Mouse (Mus musculus) kidney, postnatal 0 days (tissue): ENCODE measurements around the gene Klhdc10. TPM values are rescaled to one million over a fixed set of nuclear protein-coding genes. Genes with fewer than 3 reads are reported as not detected.

ENCODE experiments used
- ATAC-seq: fragments of 200-750 bp; cut with Nextera tagmentation; replicated peaks from 2 replicates; pipeline ENCODE4 v1.8.0; 2017; ENCODE audit warnings: low read depth, moderate number of reproducible peaks, moderate TSS enrichment, moderate library complexity; ENCODE audit not compliant: low FRiP score
- DNase-seq: peaks from one replicate; pipeline ENCODE4 v3.0.0-alpha.2; 2016; ENCODE audit warnings: low spot score
- H3K27ac ChIP-seq: fragments of 300-500 bp; sonication (generic); 2 replicates; pipeline ENCODE4 v1.5.1; 2014; ENCODE audit warnings: mild to moderate bottlenecking
- H3K27me3 ChIP-seq: fragments of 300-500 bp; sonication (generic); 2 replicates; pipeline ENCODE4 v1.6.1; 2014; ENCODE audit warnings: low read length, mixed read lengths; ENCODE audit not compliant: insufficient read depth
- H3K36me3 ChIP-seq: fragments of 300-500 bp; sonication (generic); 2 replicates; pipeline ENCODE4 v1.6.1; 2014; ENCODE audit warnings: low read length, mixed read lengths; ENCODE audit not compliant: insufficient read depth
- H3K4me1 ChIP-seq: fragments of 300-500 bp; sonication (generic); replicated peaks from 2 replicates; pipeline ENCODE4 v1.6.1; 2014; ENCODE audit warnings: antibody characterized with exemption, low read length, mixed read lengths; ENCODE audit not compliant: insufficient read depth
- H3K4me2 ChIP-seq: fragments of 300-500 bp; sonication (generic); 2 replicates; pipeline ENCODE4 v1.6.1; 2014; ENCODE audit warnings: mild to moderate bottlenecking, low read length, moderate library complexity, mixed read lengths
- H3K4me3 ChIP-seq: fragments of 300-500 bp; sonication (generic); replicated peaks from 2 replicates; pipeline ENCODE4 v1.5.1; 2014; ENCODE audit warnings: low read depth, low read length
- H3K9ac ChIP-seq: fragments of 300-500 bp; sonication (generic); 2 replicates; pipeline ENCODE4 v1.6.1; 2014; ENCODE audit warnings: low read depth, low read length
- H3K9me3 ChIP-seq: fragments of 300-500 bp; sonication (generic); replicated peaks from 2 replicates; pipeline ENCODE4 v1.6.1; 2016; ENCODE audit warnings: low read length, inconsistent platforms, mixed read lengths
- CTCF ChIP-seq: IDR thresholded peaks from 2 replicates; pipeline ENCODE4 v1.5.1; 2016; ENCODE audit warnings: antibody characterized with exemption, low read depth, mild to moderate bottlenecking, moderate library complexity
- WGBS: fragments of 180-500 bp; shearing (Covaris S2); extraction: QIAGEN DNeasy Blood & Tissue Kit; methylation state at CpG from one replicate; pipeline ENCODE4 v1.1.7; 2014; 5-methylcytosine and 5-hydroxymethylcytosine counted together
- polyA plus RNA-seq: library from polyadenylated mRNA; unstranded; fragments of >200 nt; fragmentation: Nextera tagmentation; extraction: Ambion mirVana; gene quantifications from 2 replicates; pipeline ENCODE4 v1.2.1, GENCODE M21; 2015

Gene Klhdc10
- polyA plus RNA-seq, 1 experiment from 2014 or later = 18.2 TPM

DNA sequence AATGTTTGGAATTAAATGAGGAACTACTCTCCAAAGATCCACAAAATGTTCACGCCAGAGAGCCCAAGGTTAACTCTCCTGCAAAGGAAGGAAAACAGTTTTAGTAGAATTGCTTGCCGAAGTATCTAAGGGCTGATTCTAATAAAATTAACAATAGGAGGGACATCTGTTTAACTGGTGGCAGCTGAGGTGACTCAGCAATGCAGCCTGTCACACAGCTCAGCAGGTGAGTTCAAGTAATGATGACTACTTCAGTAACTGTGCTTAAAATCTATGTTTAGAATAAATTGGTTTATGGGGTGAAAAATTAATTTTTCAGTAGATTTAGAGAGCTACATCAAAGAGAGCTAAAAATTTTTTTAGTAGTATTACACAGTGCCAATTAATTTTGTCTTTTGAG, 81.2 kb downstream of the Klhdc10 start:
- DNase-seq (no peak), ATAC-seq (no peak)
- no peak overlapping the region for H3K9ac ChIP-seq
- no peaks in the 10 kb centered on the region for H3K27me3 ChIP-seq
- no peaks in the 10 kb centered on the region for H3K4me1 ChIP-seq
- 85% methylated on average over 2 of the region's 2 CpGs for WGBS
- no peaks in the 10 kb centered on the region for H3K9me3 ChIP-seq
- H3K4me3 ChIP-seq = no peak overlapping the region
- H3K36me3 ChIP-seq = peaks cover 66% of the 10 kb centered on the region
- no peak for TF ChIP-seq CTCF
- H3K27ac ChIP-seq = no peak overlapping the region
- no peak overlapping the region for H3K4me2 ChIP-seq

- no peak for ATAC-seq
- H3K4me3 ChIP-seq = no peak overlapping the region
Observed at GRCm38 (mm10) chr6:30486504-30486903, 84.8 kb downstream of the Klhdc10 start.

GRCm38 (mm10) chr6:30499049-30499448, 97.4 kb downstream of the Klhdc10 start:
- DNase-seq (no peak), ATAC-seq (no peak)
- Histone ChIP-seq H3K9me3 (no peaks in the 10 kb centered on the region), H3K27ac (no peak overlapping the region), H3K4me3 (no peak overlapping the region), H3K27me3 (no peaks in the 10 kb centered on the region), H3K4me1 (no peaks in the 10 kb centered on the region), H3K9ac (no peak overlapping the region), H3K4me2 (no peak overlapping the region), H3K36me3 (peaks cover 26% of the 10 kb centered on the region)
- TF ChIP-seq CTCF = no peak
- WGBS = 67% methylated on average over 3 of the region's 3 CpGs

More at GRCm38 (mm10) chr6:30486504-30486903, 84.8 kb downstream of the Klhdc10 start:
- H3K36me3 ChIP-seq = peaks cover 66% of the 10 kb centered on the region
- no peaks in the 10 kb centered on the region for H3K4me1 ChIP-seq
- H3K27ac ChIP-seq = no peak overlapping the region
- no peaks in the 10 kb centered on the region for H3K9me3 ChIP-seq
- no peak overlapping the region for H3K9ac ChIP-seq
- no peak overlapping the region for H3K4me2 ChIP-seq
- WGBS = 86% methylated on average over 6 of the region's 6 CpGs
- no peak for TF ChIP-seq CTCF
- DNase-seq = no peak
- no peaks in the 10 kb centered on the region for H3K27me3 ChIP-seq

Other genes starting within 250 kb of the Klhdc10 start
- gene Ube2h, start 97.3 kb upstream of the Klhdc10 start, polyA plus RNA-seq = 38.2 and 38.7 TPM in 2 replicates
- 42.9 and 45.6 TPM in 2 replicates for gene Zc3hc1, start 10.8 kb upstream of the Klhdc10 start, polyA plus RNA-seq
- gene Tmem209, start 107.9 kb downstream of the Klhdc10 start, polyA plus RNA-seq = 25.9 and 27.4 TPM in 2 replicates
- 0.19 and 0.30 TPM in 2 replicates for gene Ssmem1, start 108.0 kb downstream of the Klhdc10 start, polyA plus RNA-seq
- 11.5 and 12.4 TPM in 2 replicates for gene Cpa2, start 139.7 kb downstream of the Klhdc10 start, polyA plus RNA-seq
- gene Cpa4, start 166.5 kb downstream of the Klhdc10 start, polyA plus RNA-seq = 0.05 TPM in 1 of 2 replicates, not detected in the other
- gene Cpa5, start 209.1 kb downstream of the Klhdc10 start, polyA plus RNA-seq = 0.27 and 0.28 TPM in 2 replicates
- gene Cpa1, start 237.3 kb downstream of the Klhdc10 start, polyA plus RNA-seq = 0.53 and 0.55 TPM in 2 replicates